Mouse (Mus musculus): ENCODE results near the gene Rtn4r. TPM values are rescaled to one million over a fixed set of nuclear protein-coding genes. Genes with fewer than 3 reads are reported as not detected.

Rtn4r gene
- polyA plus RNA-seq, 1 experiment from 2014 or later: 0.68 TPM

DNA sequence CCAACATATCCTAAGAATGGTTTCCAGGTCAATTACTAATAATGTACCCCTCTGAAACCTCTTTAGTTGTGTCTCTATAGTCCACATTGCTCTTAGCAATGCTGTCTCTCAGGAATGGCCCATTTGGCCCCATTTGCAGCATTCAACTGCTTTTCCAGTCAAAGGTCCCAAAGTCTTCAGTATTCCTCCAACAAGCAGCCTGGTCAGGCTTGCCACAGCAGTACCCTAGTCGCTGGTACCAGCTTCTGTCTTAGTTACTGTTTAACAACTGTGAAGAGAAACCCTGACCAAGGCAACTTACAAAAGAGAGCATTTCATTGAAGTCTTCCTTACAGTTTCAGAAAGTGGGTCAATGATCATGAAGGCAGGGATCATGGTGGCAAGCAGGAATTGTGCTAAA, 24.1 kb upstream of the Rtn4r start:
- Histone ChIP-seq H3K9me3 (replicated peaks) (no peaks in the 10 kb centered on the region), H3K36me3 (no peaks in the 10 kb centered on the region), H3K4me1 (no peaks in the 10 kb centered on the region), H3K27ac (no peak overlapping the region), H3K9ac (no peak overlapping the region), H3K27me3 (replicated peaks) (no peaks in the 10 kb centered on the region), H3K4me2 (no peak overlapping the region), H3K4me3 (no peak overlapping the region)
- WGBS (ENCODE audit: insufficient replicate concordance): 65% methylated on average over 1 of the region's 1 CpGs
- ATAC-seq: no peak

DNA sequence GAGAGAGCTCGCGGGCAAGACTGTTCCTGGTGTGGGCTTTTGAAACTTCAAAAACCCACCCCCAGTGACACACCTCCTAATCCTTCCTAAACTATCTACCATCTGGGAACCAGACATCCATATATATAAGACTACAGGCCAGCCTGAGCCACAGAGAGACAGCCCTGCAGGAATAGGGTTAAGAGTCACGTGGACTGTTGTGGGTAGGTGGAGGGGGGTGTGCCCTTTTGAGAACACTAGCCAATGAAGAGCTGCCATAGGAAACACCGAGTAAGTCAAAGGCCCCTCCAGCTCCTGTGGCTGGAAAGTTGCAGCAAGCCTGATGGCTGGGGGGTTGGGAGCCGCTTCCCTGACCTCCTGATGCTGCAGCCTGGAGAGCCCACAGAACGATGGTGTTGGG, 23.6 kb upstream of the Rtn4r start:
- Histone ChIP-seq H3K27me3 (replicated peaks) (no peaks in the 10 kb centered on the region), H3K4me1 (no peaks in the 10 kb centered on the region), H3K9ac (no peak overlapping the region), H3K4me2 (no peak overlapping the region), H3K9me3 (replicated peaks) (no peaks in the 10 kb centered on the region), H3K27ac (no peak overlapping the region), H3K4me3 (no peak overlapping the region), H3K36me3 (no peaks in the 10 kb centered on the region)
- 32% methylated on average over 6 of the region's 6 CpGs for WGBS (ENCODE audit: insufficient replicate concordance)
- no peak for ATAC-seq

DNA sequence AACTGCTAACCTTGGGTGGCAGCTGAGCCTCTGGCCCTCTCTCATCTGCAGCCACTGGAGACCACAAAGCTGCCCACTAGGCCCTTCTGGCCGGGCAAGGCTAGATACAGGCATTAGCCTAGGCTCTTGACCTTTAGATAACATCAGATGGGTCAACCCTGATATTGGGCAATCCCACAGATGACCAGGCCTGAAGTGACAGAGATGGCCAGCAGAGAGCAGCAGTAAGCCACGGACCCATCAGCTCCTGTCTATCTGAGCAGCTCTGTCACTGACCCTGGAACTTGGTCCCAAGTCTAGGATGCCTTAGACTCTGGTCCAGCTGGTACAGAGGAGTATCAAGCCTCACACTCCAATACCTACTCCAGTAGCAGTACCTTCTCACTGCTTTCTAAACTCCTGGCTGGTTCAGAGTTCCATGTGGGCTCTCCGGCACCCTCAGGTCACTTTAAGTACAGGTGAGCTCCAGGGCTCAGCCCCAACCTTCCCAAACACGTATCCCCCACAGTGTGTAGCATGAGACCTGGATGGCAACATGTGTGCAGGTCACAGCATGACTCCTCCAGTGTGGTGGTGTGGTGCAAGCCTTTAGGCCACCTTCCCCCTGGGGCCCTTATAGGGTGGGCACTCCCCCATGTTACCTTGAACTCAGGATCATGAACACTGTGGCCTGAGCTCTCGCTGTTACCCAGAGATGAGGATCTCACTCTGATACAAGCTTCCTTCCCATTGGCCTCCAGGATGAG, 19.0 kb upstream of the Rtn4r start:
- H3K4me2 ChIP-seq: no peak overlapping the region
- H3K27me3 ChIP-seq (replicated peaks): no peaks in the 10 kb centered on the region
- 45% methylated on average over 5 of the region's 5 CpGs for WGBS (ENCODE audit: insufficient replicate concordance)
- H3K36me3 ChIP-seq: no peaks in the 10 kb centered on the region
- H3K9ac ChIP-seq: no peak overlapping the region
- H3K4me3 ChIP-seq: no peak overlapping the region
- ATAC-seq: peak; percentile 55
- H3K4me1 ChIP-seq: no peaks in the 10 kb centered on the region
- no peak overlapping the region for H3K27ac ChIP-seq
- 0 out of 2 replicates have a peak, but pooled peaks cover 11% of the 10 kb centered on the region for H3K9me3 ChIP-seq (replicated peaks)

DNA sequence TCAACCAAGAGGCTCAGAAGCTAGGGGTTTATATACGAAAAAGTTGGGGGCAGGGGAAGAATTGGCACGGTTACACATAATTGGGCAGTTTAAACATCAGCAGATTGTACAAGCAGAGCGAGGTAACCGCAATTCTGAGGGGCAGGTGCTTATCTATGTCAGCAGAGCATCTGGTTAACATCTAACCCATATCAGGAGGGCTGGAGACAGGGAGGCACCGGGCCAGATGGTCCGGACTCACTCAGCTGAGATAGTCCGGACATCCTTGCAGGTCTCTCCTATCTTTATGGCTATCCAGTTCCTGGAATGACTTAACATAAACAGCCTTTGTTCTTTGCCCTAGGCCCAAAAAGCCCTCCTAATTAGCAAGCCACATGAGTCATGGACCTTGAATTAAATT, 16.4 kb upstream of the Rtn4r start:
- Histone ChIP-seq H3K36me3 (no peaks in the 10 kb centered on the region), H3K4me3 (no peak overlapping the region), H3K27ac (no peak overlapping the region), H3K4me1 (no peaks in the 10 kb centered on the region), H3K27me3 (replicated peaks) (no peaks in the 10 kb centered on the region; the same call in 1 of the 2 replicates), H3K9me3 (replicated peaks) (0 out of 2 replicates have a peak, but pooled peaks cover 11% of the 10 kb centered on the region), H3K9ac (no peak overlapping the region), H3K4me2 (no peak overlapping the region)
- ATAC-seq: no peak
- WGBS (ENCODE audit: insufficient replicate concordance): 58% methylated on average over 7 of the region's 7 CpGs

DNA sequence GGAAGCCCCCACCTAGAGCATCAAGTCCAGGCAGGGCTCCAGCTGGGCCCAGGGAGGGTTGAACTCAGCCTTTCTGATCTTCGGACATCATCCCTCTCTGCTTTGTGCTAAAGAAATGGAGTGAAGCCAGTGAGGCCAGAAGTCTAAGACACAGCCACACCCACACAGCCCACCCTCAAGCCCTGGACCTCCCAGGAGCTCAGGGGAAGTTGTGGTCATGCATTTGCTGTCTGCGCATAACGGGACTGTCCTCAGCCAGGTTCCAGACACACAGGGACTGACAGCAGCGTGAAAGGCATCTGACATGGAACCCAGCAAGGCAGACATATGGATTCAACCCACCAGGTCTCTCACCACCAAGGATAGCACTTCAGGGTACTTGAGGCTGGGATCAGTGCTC, 11.0 kb upstream of the Rtn4r start:
- H3K4me2 ChIP-seq: no peak overlapping the region
- no peak overlapping the region for H3K9ac ChIP-seq
- H3K27me3 ChIP-seq (replicated peaks): peaks cover 5% of the 10 kb centered on the region
- no peaks in the 10 kb centered on the region for H3K36me3 ChIP-seq
- WGBS (ENCODE audit: insufficient replicate concordance): 43% methylated on average over 4 of the region's 4 CpGs
- ATAC-seq: no peak
- no peaks in the 10 kb centered on the region for H3K4me1 ChIP-seq
- H3K27ac ChIP-seq: no peak overlapping the region
- no peak overlapping the region for H3K4me3 ChIP-seq
- H3K9me3 ChIP-seq (replicated peaks): 0 out of 2 replicates have a peak, but pooled peaks cover under 1% of the 10 kb centered on the region

DNA sequence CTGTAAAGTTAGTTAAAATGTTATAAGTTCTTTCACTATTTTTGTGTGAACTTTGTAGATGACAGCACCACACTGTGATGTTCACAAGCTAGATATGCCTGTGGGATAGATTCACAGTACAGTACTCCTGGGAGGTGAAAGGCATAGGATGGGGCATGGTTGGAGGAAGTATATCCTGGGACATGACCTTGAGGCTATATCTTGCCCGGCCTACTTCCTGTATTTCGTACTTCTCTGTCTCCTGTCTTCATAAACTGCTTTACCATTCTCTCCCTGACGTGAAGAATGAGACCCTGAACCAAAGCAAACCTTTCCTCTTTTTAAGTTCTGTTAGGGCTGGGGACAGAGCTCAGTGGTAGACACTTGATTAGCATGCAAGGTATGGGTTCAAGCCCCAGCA, 9.2 kb upstream of the Rtn4r start:
- no peak for ATAC-seq
- no peaks in the 10 kb centered on the region for H3K9me3 ChIP-seq (replicated peaks)
- no peaks in the 10 kb centered on the region for H3K4me1 ChIP-seq
- no peak overlapping the region for H3K27ac ChIP-seq
- H3K27me3 ChIP-seq (replicated peaks): peaks cover 11% of the 10 kb centered on the region
- H3K4me3 ChIP-seq: no peak overlapping the region
- WGBS (ENCODE audit: insufficient replicate concordance): 39% methylated on average over 3 of the region's 3 CpGs
- H3K9ac ChIP-seq: no peak overlapping the region
- H3K36me3 ChIP-seq: no peaks in the 10 kb centered on the region
- no peak overlapping the region for H3K4me2 ChIP-seq

DNA sequence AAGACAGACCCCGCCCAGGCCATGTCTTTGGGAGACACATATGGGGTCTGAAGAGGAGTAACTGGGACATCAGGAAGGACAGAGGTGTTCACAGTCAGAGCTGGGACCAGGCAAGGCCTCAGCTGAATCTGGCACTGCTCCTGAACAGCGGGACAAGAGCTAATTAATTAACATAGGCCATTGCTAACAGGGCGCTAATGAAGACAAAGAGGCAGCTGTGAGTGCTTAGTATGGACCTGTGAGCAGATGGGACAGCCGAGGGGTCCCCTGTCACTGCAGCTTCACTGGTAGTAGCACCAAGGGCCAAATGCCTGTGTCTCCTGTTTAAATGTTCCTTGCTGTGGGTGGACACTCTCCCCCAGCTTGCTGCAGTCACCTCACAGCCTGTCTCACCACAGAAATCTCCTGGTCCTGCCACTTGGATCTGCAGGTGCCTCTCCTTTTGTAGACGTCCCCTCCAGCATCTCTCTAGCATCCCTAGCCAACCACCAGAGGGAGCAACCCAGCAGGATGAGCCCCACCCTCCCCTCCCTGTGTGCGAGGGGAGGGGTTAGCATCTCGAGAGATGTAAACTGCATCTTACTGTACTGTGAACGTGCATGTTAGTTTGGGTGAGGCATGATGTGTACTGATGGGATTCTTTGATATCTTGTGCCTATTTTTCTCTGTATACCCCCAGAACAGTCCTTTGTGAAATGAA, 8.3 kb upstream of the Rtn4r start:
- Histone ChIP-seq H3K36me3 (no peaks in the 10 kb centered on the region), H3K27me3 (replicated peaks) (peaks cover 20% of the 10 kb centered on the region), H3K9ac (no peak overlapping the region), H3K4me1 (no peaks in the 10 kb centered on the region), H3K27ac (no peak overlapping the region), H3K9me3 (replicated peaks) (no peaks in the 10 kb centered on the region), H3K4me2 (no peak overlapping the region), H3K4me3 (no peak overlapping the region)
- WGBS (ENCODE audit: insufficient replicate concordance): 26% methylated on average over 8 of the region's 8 CpGs
- no peak for ATAC-seq

DNA sequence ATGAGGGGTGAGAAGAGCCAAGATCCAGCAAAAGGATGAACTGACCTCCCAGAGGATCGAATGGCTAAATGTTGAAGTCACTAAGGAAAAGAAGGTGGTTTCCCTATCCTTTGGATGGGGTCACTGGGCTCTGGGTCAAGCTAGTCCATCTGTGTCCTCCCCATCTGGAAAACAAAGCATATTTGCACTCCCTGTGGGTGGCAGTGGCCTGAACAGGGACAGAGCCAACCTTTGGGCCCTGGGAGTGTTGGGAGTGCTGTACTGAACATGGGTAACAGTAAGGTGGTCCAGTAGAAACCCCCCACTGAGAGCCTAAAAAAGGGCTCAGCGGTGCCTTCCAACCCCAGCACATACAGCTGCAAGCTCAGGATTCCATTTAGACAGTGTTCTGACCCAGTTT, 4.7 kb upstream of the Rtn4r start:
- no peak for ATAC-seq
- WGBS (ENCODE audit: insufficient replicate concordance): 71% methylated on average over 2 of the region's 2 CpGs
- Histone ChIP-seq H3K27ac (no peak overlapping the region), H3K4me1 (peaks cover 6% of the 10 kb centered on the region), H3K4me3 (no peak overlapping the region), H3K27me3 (replicated peaks) (peaks cover 51% of the 10 kb centered on the region), H3K4me2 (no peak overlapping the region), H3K9me3 (replicated peaks) (no peaks in the 10 kb centered on the region), H3K9ac (no peak overlapping the region), H3K36me3 (no peaks in the 10 kb centered on the region)

DNA sequence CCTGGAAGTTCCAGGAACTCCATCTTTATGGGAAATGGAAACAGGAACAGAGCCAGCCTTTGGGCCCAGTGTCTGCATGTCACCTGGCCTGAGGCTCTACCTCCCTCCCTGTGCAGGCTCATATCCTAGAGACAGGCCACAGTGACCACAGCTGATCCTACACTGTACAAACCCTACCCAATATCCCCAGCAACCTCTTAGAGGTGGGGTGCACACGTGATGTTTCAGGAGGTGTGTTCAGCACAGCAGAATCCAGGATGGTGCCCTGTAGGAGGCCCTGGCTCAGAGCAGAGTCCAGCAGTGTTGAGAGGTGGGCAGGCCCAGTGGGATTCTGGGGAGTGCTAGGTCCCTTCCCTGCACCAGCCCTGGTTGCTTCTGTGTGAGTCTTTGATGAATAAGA, 4.0 kb upstream of the Rtn4r start:
- 41% methylated on average over 1 of the region's 1 CpGs for WGBS (ENCODE audit: insufficient replicate concordance)
- H3K4me3 ChIP-seq: no peak overlapping the region
- H3K27me3 ChIP-seq (replicated peaks): peaks cover 58% of the 10 kb centered on the region
- no peaks in the 10 kb centered on the region for H3K36me3 ChIP-seq
- no peak overlapping the region for H3K27ac ChIP-seq
- no peak for ATAC-seq
- no peak overlapping the region for H3K9ac ChIP-seq
- peaks cover 12% of the 10 kb centered on the region for H3K4me1 ChIP-seq
- no peaks in the 10 kb centered on the region for H3K9me3 ChIP-seq (replicated peaks)
- no peak overlapping the region for H3K4me2 ChIP-seq

DNA sequence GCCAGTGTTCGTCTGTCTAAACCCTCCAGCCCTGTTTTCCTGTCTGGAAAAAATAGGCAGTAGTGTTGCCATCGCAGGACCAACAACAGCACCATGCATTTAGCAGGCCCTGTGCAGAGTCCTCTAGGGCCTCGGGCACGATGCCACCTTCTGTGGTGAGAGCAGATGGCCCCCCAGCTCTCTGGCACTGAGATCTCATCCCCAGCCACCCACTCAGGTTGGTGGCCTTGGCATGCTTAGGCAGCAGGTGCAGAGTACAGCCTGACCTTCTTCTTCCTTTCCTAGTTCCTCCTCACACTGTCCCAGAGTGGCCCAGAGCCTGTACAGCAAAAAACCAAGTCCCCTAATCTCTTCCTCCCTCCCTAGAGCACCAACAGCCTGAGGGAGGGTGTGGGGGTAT, 3.4 kb upstream of the Rtn4r start:
- peaks cover 64% of the 10 kb centered on the region for H3K27me3 ChIP-seq (replicated peaks)
- no peaks in the 10 kb centered on the region for H3K36me3 ChIP-seq
- no peak overlapping the region for H3K4me3 ChIP-seq
- H3K9me3 ChIP-seq (replicated peaks): no peaks in the 10 kb centered on the region
- H3K4me2 ChIP-seq: no peak overlapping the region
- no peak overlapping the region for H3K27ac ChIP-seq
- WGBS (ENCODE audit: insufficient replicate concordance): 53% methylated on average over 4 of the region's 4 CpGs
- no peak for ATAC-seq
- no peak overlapping the region for H3K9ac ChIP-seq
- H3K4me1 ChIP-seq: peaks cover 12% of the 10 kb centered on the region

DNA sequence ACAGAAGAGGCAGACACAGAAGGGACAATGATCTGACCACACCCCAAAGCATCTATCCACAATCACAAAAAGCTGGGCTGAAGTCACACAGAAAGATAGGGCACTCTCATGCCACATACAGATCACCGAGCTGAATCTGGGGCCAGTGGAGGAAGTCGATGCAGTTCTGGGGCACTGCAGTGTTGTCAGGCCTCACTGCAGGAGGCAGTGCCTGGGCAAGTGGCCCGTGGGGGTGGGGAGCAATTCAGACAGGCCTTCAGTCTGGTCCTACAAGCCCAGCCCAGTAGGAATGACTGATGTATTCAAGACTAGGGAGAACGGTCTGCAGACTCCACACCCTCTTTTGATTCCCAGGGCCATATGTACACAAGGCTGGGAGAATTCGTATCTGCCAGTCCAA, 2.8 kb upstream of the Rtn4r start:
- H3K36me3 ChIP-seq: no peaks in the 10 kb centered on the region
- no peak overlapping the region for H3K4me2 ChIP-seq
- peaks cover 69% of the 10 kb centered on the region for H3K27me3 ChIP-seq (replicated peaks)
- H3K27ac ChIP-seq: no peak overlapping the region
- WGBS (ENCODE audit: insufficient replicate concordance): 24% methylated on average over 5 of the region's 5 CpGs
- peaks cover 12% of the 10 kb centered on the region for H3K4me1 ChIP-seq
- ATAC-seq: no peak
- H3K9ac ChIP-seq: no peak overlapping the region
- H3K9me3 ChIP-seq (replicated peaks): no peaks in the 10 kb centered on the region
- no peak overlapping the region for H3K4me3 ChIP-seq

DNA sequence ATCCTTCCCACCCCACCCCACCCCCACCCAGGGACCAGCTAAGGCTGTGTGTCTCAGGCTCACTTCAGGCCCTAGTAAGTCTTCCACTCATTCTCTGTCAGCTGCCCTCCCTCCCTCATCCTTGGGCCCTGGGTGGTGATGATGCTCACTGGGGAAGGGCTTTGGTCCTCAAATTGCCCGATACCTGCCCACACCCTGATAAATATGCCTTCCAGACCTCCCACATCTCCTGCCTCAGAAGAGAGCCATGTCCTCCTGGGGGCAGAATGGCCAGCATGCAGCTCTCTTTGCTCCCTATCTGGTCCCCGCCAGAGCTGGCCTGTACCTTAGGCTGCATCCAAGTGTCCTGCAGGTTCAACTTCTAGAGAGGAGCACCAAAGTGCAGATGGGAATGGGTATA, 2.3 kb upstream of the Rtn4r start:
- Histone ChIP-seq H3K4me2 (no peak overlapping the region), H3K36me3 (no peaks in the 10 kb centered on the region), H3K27me3 (replicated peaks) (peaks cover 73% of the 10 kb centered on the region), H3K9ac (no peak overlapping the region), H3K27ac (no peak overlapping the region), H3K4me1 (peaks cover 12% of the 10 kb centered on the region), H3K4me3 (no peak overlapping the region), H3K9me3 (replicated peaks) (no peaks in the 10 kb centered on the region)
- 73% methylated on average over 2 of the region's 2 CpGs for WGBS (ENCODE audit: insufficient replicate concordance)
- no peak for ATAC-seq
